Mouse (Mus musculus) midbrain, embryonic 16.5 days (tissue): ENCODE results near the gene Tut7. TPM values are rescaled to one million over a fixed set of nuclear protein-coding genes. Genes with fewer than 3 reads are reported as not detected.

Source experiments
- ATAC-seq: fragments of 200-750 bp; cut with Nextera tagmentation; 2 replicates; pipeline ENCODE4 v1.8.0; 2017; ENCODE audit warnings: moderate TSS enrichment
- H3K27ac ChIP-seq: fragments of 300-500 bp; sonication (generic); 2 replicates; pipeline ENCODE4 v1.5.1; 2014; ENCODE audit warnings: mild to moderate bottlenecking, low read length, mixed read lengths
- H3K27me3 ChIP-seq: fragments of 300-500 bp; sonication (generic); 2 replicates; pipeline ENCODE4 v1.6.1; 2014; ENCODE audit warnings: low read depth, low read length, mixed read lengths; ENCODE audit not compliant: control insufficient read depth, insufficient read depth
- H3K36me3 ChIP-seq: fragments of 300-500 bp; sonication (generic); 2 replicates; pipeline ENCODE4 v1.6.1; 2014; ENCODE audit warnings: mild to moderate bottlenecking, low read length, moderate library complexity, mixed read lengths; ENCODE audit not compliant: control insufficient read depth, insufficient read depth
- H3K4me1 ChIP-seq: fragments of 300-500 bp; sonication (generic); 2 replicates; pipeline ENCODE4 v1.6.1; 2014; ENCODE audit warnings: mild to moderate bottlenecking, low read length, mixed read lengths; ENCODE audit not compliant: control insufficient read depth, insufficient read depth
- H3K4me2 ChIP-seq: fragments of 300-500 bp; sonication (generic); 2 replicates; pipeline ENCODE4 v1.6.1; 2014; ENCODE audit warnings: mild to moderate bottlenecking, low read length, mixed read lengths
- H3K4me3 ChIP-seq: fragments of 300-500 bp; sonication (generic); 2 replicates; pipeline ENCODE4 v1.5.1; 2014; ENCODE audit warnings: low read depth, mild to moderate bottlenecking, low read length, moderate library complexity, mixed read lengths
- H3K9ac ChIP-seq: fragments of 300-500 bp; sonication (generic); 2 replicates; pipeline ENCODE4 v1.6.1; 2014; ENCODE audit warnings: low read depth, low read length, mixed read lengths
- H3K9me3 ChIP-seq: fragments of 300-500 bp; sonication (generic); replicated peaks from 2 replicates; pipeline ENCODE4 v1.6.1; 2014; ENCODE audit warnings: mild to moderate bottlenecking, low read length, mixed read lengths; ENCODE audit not compliant: control insufficient read depth, poor library complexity, severe bottlenecking
- WGBS: fragments of 180-500 bp; shearing (Covaris S2); extraction: QIAGEN DNeasy Blood & Tissue Kit; methylation state at CpG from one replicate; pipeline ENCODE4 v1.1.7; 2014; 5-methylcytosine and 5-hydroxymethylcytosine counted together
- polyA plus RNA-seq: library from polyadenylated mRNA; unstranded; fragments of >200 nt; fragmentation: Nextera tagmentation; extraction: Ambion mirVana; gene quantifications from 2 replicates; pipeline ENCODE4 v1.2.1, GENCODE M21; 2015

Tut7 gene
- polyA plus RNA-seq, 1 experiment from 2014 or later: 45.0 TPM

- no peak overlapping the region for H3K4me2 ChIP-seq
- no peaks in the 10 kb centered on the region for H3K4me1 ChIP-seq
- ATAC-seq: no peak
- H3K9ac ChIP-seq: no peak overlapping the region
- no peak overlapping the region for H3K4me3 ChIP-seq
- 87% methylated on average over 4 of the region's 4 CpGs for WGBS
- peaks cover 60% of the 10 kb centered on the region for H3K36me3 ChIP-seq
- H3K27ac ChIP-seq: no peak overlapping the region
- no peaks in the 10 kb centered on the region for H3K9me3 ChIP-seq
- no peaks in the 10 kb centered on the region for H3K27me3 ChIP-seq
Observed at GRCm38 (mm10) chr13:59779213-59779612, 43.7 kb downstream of the Tut7 start.

- Histone ChIP-seq H3K27me3 (no peaks in the 10 kb centered on the region), H3K9ac (no peak overlapping the region), H3K9me3 (no peaks in the 10 kb centered on the region), H3K4me3 (no peak overlapping the region), H3K4me2 (no peak overlapping the region), H3K27ac (no peak overlapping the region), H3K36me3 (peaks cover 32% of the 10 kb centered on the region), H3K4me1 (peaks cover 6% of the 10 kb centered on the region; the same call in 1 of the 2 replicates)
- ATAC-seq: no peak
- WGBS: 87% methylated on average over 3 of the region's 3 CpGs
Observed at GRCm38 (mm10) chr13:59775168-59775567, 47.8 kb downstream of the Tut7 start.

DNA sequence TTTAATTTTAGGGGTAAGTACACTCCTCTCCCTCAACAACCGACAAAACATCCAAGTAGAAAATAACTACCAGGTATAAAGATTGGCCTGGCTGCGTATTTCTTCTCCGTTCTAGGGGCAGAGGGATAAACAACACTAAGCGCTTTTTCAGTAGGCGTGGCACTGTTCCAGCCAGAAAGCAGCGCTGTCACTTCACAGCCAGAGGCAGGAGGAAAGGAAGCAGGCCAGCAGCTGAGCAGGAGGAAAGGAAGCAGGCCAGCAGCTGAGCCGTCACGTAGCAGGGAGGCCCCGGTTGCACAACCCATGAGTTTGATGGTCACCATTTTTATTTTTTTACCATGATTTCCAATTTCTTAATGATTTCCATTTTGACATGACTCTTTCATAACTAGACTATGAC lies 51.7 kb downstream of the Tut7 start:
- Histone ChIP-seq H3K9me3 (no peaks in the 10 kb centered on the region), H3K4me1 (peaks cover 28% of the 10 kb centered on the region), H3K9ac (no peak overlapping the region), H3K27ac (no peak overlapping the region), H3K36me3 (peaks cover 9% of the 10 kb centered on the region), H3K4me2 (no peak overlapping the region), H3K27me3 (no peaks in the 10 kb centered on the region), H3K4me3 (no peak overlapping the region)
- no peak for ATAC-seq
- 68% methylated on average over 9 of the region's 9 CpGs for WGBS

GRCm38 (mm10) chr13:59770847-59771246 lies 52.1 kb downstream of the Tut7 start:
- peaks cover 30% of the 10 kb centered on the region for H3K4me1 ChIP-seq
- 75% methylated on average over 9 of the region's 9 CpGs for WGBS
- peak overlapping the region; percentile 55 for H3K4me2 ChIP-seq
- peak overlapping the region; percentile 96 for H3K27ac ChIP-seq
- H3K27me3 ChIP-seq: no peaks in the 10 kb centered on the region
- H3K9me3 ChIP-seq: no peaks in the 10 kb centered on the region
- H3K4me3 ChIP-seq: peak overlapping the region; percentile 88
- H3K36me3 ChIP-seq: peaks cover 9% of the 10 kb centered on the region
- ATAC-seq: no peak
- peak overlapping the region; percentile 81; the same call in 1 of the 2 replicates for H3K9ac ChIP-seq

DNA sequence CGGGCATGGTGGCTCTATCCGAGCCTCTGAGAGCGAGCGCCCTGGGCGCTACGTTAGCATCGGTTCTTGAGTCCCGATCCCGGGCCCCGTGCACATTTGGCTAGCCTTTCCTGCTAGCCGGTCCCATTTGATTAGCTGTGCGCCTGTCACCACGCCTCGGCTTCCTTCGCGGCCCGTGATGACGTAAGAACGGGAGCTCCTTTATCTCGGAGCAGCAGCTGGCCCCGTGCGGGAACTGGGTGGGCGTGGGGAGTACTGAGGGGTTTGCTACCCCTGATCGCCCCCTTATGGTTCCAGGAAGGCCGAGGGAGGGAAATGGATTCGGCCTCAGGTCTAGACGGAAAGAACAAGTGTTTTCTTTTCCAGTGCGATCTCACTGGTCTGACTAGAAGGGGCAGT lies 52.8 kb downstream of the Tut7 start:
- H3K27ac ChIP-seq: peak overlapping the region; percentile 96
- ATAC-seq: peak; percentile 88

DNA sequence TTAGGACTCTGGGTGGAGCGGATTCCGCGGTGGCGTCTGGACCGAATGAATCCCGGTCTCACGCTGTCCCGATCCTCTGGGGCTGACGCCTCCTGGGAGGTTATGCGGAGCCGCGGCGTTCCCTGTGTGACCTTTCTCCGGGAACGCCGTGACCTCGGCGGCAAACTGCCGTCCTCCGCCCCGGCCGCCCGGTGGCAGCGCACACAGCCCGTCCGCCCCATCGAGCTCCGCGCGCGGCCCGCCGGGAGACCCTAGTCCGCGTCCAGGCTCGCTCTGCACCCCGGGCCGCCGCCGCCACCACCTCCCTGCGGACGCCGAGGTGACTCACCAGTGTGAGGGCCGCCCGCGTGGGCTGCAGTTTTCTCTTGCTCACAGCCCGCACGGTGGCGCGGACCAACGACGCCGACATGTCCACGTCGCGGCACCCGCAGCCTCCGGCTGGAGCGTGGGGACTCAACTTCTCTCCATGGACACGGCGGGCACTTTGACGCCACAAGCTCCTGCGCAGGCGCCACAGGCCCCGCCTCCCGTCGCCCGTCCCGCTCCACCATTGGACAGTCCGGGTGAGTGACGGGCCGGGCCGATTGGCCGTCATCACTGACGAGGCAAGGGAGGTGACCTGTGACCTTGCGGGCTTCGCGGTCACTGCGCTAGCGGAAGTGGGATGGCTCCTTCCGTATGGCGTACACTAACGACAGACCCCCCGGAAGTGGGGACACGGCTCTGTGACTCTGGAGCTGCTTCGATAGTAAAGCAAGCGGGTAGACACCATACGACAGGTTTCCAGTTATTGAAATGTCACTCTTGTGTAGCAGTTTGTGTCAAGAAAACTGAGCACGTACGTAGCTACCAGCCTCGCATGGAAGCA lies 53.4 kb downstream of the Tut7 start, which contains the start of gene Isca1:
Gene Isca1, minus strand, starts transcription at position 515 of the 868 bp plus-strand sequence.
- Histone ChIP-seq H3K27me3 (no peaks in the 10 kb centered on the region), H3K4me2 (peak within 1 kb of the TSS; percentile 85), H3K9me3 (no peaks in the 10 kb centered on the region), H3K27ac (peak within 1 kb of the TSS; percentile 96), H3K9ac (peak within 1 kb of the TSS; percentile 81), H3K4me1 (peaks cover 32% of the 10 kb centered on the region), H3K4me3 (peak within 1 kb of the TSS; percentile 88), H3K36me3 (peaks cover 4% of the 10 kb centered on the region)
- ATAC-seq: peak; percentile 98
- under 1% methylated on average over 84 of the region's 91 CpGs for WGBS

More for the DNA sequence above, 52.8 kb downstream of the Tut7 start:
- 0% methylated on average over 28 of the region's 28 CpGs for WGBS
- Histone ChIP-seq H3K9ac (peak overlapping the region; percentile 81), H3K9me3 (no peaks in the 10 kb centered on the region), H3K27me3 (no peaks in the 10 kb centered on the region), H3K4me3 (peak overlapping the region; percentile 88), H3K4me1 (peaks cover 32% of the 10 kb centered on the region), H3K4me2 (peak overlapping the region; percentile 55), H3K36me3 (peaks cover 6% of the 10 kb centered on the region)

GRCm38 (mm10) chr13:59768531-59768930 lies 54.4 kb downstream of the Tut7 start:
- Histone ChIP-seq H3K36me3 (peaks cover 4% of the 10 kb centered on the region), H3K4me1 (peaks cover 32% of the 10 kb centered on the region), H3K9me3 (no peaks in the 10 kb centered on the region), H3K4me2 (peak overlapping the region; percentile 85), H3K27me3 (no peaks in the 10 kb centered on the region), H3K9ac (peak overlapping the region; percentile 81), H3K27ac (no peak overlapping the region), H3K4me3 (peak overlapping the region; percentile 88)
- no peak for ATAC-seq
- 35% methylated on average over 13 of the region's 13 CpGs for WGBS

DNA sequence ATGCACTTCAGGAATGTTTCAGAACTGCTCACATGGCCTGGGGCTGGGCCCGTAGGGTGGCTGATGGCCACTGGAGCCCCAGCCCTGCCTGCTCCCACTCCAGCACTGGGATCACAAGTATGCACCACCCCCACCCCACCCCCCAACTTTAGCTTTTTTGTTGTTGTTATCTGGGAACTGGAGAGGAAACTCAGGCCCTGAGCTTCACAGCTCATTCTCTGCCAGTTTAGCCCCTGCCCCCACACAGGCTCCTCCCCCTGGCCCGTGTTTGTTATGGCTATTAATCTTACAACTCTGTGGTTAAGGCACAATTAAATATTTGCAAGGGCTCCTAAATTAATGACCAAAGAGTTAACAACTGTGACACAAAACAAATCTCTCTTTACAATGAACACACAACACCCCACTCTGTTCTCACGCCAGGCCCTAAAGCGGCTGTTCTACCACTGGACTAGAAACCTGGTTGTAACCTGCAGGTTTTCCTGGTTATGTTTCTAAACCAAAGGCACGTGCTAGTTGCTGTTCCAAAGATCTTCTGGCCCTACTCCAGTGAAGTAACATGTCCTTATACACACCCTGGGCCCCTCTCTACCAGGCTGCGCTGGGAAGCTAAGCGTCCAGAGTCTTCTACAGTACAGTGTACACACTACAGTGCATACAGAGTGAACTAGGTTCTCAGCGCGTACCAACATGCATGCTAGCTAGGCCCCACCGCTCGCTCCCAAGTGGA lies 56.0 kb downstream of the Tut7 start:
- Histone ChIP-seq H3K9ac (no peak overlapping the region), H3K36me3 (0 out of 2 replicates have a peak, but pooled peaks cover 2% of the 10 kb centered on the region), H3K27me3 (no peaks in the 10 kb centered on the region), H3K9me3 (no peaks in the 10 kb centered on the region), H3K27ac (no peak overlapping the region), H3K4me2 (no peak overlapping the region), H3K4me1 (peaks cover 32% of the 10 kb centered on the region), H3K4me3 (no peak overlapping the region)
- 88% methylated on average over 11 of the region's 11 CpGs for WGBS
- ATAC-seq: no peak

DNA sequence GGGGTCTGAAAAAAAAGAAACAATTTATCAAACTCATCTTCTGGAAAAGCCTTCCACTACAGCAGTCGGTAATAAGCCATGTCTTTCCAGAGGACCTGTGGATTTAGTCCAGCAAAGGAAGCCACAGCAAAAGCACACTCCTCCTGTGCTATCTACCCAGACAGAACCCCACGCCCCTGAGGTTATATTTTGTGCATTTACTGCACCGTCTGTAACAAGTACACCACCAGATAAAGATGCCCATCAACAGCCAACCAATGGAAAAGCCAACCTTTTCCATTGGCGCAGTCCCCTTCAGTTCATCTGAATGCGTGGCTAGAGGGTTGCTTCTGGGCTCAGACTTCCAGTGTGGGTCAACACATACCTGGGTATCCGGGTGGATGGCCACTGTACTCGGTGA lies 60.2 kb downstream of the Tut7 start:
- no peak overlapping the region for H3K4me3 ChIP-seq
- ATAC-seq: no peak

More for the DNA sequence above, 60.2 kb downstream of the Tut7 start:
- Histone ChIP-seq H3K4me1 (peaks cover 14% of the 10 kb centered on the region), H3K4me2 (no peak overlapping the region), H3K27me3 (no peaks in the 10 kb centered on the region), H3K36me3 (peaks cover 22% of the 10 kb centered on the region; the same call in 1 of the 2 replicates), H3K27ac (no peak overlapping the region), H3K9ac (no peak overlapping the region), H3K9me3 (no peaks in the 10 kb centered on the region)
- 93% methylated on average over 7 of the region's 7 CpGs for WGBS
